Mouse (Mus musculus): ENCODE data around the gene Atg10.

Gene Atg10

DNA sequence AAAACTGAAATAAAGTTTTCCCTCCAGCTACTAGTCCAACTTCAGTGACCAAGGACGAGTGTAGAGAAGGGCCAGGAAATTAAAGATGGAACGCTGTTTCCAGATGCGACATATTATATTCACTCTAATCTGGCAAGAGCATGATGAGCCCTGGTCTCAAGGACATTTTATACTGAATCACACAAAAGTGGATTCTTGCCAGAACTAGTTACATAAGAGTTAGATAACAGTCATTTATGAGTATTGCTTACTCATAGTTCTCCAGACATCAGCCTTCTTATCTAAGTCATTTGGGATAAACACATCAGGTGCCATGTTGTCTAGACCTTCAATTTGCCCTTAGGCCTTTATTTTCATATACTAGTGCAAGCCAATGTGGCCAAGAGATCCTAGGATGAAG is 108.9 kb downstream of the Atg10 start:
- CTCF ChIA-PET: no interaction called here

DNA sequence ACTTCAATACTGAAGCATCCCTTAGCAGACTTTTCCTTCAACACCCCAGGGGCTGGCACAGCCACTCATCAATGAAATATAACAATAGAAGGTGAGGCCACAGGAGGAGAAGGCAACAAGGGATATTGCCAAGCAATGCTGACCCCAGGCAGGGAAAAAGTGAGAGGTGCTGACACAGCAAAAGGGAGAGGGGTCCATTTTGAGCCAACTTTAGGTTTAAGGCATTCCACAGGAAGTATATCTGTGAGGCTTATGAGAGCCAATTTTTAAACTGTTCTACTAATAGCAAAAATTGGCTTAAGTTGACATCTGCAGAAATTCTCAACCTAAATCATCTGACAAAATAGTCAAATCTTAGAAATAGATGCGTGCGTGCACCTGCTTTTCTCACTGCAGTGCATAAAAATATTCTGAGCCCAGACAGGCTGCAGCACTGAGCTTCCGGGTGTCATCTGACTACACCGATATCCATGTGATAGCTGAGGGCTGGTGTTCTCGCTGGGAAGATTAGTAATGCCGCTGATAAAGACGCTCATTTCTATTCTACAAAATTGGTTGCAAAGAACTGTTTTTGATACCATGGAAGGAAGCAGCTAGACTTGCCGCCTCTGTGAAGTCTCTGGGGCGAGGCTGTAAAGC is 116.3 kb downstream of the Atg10 start:
- CTCF ChIA-PET: no interaction called here

DNA sequence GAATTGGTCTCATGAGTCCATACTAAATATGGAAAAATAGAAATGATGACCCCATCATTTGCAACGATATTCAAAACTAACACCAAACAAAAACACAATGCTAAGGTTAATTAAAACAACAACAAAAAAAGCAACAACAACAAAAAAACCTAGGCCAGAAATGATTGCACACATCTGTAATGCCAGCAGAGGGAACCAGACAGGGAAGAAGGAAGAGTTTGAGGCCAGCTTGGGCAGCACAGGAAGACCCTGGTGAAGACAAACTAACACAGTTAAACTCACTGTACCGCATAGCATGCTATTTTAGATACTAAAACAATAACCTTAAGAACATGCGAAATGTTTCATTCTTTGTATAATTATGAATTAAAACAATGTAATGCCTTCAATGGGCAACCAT is 121.5 kb downstream of the Atg10 start:
- CTCF ChIA-PET: no interaction called here

DNA sequence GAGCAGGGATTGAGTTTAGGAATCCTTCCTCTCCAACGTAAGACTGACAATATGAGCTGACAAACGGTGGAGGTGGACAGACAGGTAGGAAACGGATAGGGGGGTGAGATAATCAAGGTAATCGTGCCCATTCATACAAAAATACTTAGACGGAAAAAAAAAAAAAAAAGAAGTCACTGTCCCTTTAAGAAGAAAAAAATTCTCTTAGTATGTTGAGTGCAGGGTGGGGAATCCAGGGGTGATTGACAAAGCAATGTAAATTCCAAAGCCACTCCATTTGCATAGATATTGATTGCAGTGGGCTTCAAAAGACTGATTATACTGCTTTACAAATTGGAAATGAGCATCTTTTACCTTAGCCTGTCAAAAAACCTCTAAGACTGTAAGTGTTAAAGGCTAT is 123.4 kb downstream of the Atg10 start:
- CTCF ChIA-PET: no interaction called here

DNA sequence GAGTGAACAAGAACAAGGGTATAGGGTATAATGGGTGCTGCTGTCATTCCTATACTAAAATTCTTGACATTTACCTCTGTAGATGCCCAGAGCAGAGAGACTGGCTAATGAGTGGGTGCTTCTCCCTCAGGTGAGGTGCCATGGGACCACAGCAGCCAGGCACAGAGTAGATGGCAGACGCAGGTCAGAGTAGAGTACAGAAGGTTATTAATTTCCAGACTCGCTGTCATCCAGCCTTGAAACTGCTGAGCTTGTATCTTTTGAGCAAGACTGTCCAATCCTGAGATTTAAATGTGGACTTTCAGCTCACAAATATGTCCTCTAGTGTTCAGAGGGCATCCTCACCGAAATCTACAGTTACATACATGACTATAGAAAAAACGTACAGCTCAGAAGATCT is 128.9 kb downstream of the Atg10 start:
- CTCF ChIA-PET: no interaction called here

DNA sequence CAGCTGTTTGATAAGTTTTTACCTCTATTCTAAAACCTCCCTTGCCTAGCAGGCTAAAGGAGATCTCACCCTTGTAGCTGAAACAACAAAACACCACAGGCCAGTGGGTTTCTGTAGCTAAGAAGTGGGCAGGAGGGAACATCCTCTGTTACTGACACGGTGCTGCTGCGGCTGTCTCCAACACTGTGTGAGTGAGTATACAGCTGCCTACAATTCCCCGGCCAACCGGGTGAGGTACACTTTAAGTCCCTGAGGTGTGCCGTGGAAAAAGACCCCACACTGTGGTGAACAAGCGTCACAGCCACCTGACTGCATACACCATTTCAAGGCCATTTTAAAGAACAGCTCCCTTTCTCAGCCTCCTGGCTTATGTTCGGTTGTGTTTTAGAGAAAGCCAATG is 129.6 kb downstream of the Atg10 start:
- CTCF ChIA-PET: interaction anchor here (0.6 kb wide), 1 partner anchor 91 kb away, joined by 3 read pairs; no protein-coding TSS in a partner anchor

DNA sequence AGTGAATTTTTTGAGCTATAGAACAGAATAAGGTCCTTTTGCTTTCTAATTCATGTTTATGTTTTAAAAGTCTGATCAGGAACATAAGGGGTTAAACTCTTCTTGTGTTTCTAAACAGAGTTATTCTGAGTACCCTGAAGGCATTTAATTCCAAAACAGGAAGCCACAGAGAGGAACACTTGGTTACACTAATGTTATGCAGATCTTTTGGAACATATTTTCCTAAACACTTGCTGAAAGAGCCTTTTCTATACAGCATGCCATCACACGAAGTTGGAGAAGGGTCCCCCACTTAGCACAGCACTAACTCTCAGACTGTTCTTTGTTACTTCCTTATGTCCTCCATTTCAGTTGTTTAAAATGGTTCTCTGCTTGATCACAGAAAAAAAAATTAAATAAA is 130.2 kb downstream of the Atg10 start:
- CTCF ChIA-PET: interaction anchor here (0.7 kb wide), 1 partner anchor 675 kb away, joined by 3 read pairs; no protein-coding TSS in a partner anchor

DNA sequence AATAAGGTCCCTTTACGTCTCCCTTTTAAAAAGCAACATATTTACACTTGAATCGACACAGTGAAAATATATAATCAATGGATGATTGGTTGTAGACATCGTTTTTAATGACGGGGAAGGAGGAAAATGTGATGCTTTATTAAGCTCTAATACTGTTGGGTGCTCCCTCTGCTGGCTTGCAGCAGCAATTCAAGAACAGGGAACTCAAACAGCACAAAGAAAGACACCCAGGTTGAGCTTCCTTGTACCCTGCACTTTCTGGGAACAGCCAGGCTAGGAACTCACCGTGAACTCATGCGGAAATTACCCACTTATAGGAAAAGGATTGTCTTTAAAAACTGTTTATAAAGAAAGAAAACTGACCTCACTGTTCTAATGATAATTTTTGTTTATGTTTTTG is 130.6 kb downstream of the Atg10 start:
- CTCF ChIA-PET: interaction anchor here (0.7 to 0.8 kb wide), 2 partner anchors 12 to 676 kb away, joined by 3 to 4 read pairs; no protein-coding TSS in a partner anchor

DNA sequence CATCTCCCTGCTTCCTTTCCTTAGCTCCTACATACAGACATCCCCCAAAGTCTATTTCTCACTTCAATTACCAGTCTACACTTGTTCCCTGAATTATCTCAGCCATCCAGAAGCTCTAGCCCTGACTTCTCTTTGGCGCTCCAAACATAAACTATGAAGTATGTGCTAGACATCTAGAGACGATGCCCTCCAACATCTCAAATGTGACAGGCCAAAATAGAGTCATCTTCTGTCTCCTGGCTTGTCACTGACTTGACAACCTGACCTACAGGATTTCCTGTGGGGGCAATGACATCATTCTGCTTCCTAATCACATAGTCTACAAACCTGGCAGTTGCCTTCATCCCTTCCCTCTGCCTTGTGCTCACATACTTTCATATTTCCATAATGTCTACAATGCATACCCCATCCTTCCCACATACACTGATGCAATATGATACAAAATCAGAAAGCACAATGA is 132.0 kb downstream of the Atg10 start:
- CTCF ChIA-PET: interaction anchor here (0.8 kb wide), 1 partner anchor 391 kb away, joined by 3 read pairs; no protein-coding TSS in a partner anchor

DNA sequence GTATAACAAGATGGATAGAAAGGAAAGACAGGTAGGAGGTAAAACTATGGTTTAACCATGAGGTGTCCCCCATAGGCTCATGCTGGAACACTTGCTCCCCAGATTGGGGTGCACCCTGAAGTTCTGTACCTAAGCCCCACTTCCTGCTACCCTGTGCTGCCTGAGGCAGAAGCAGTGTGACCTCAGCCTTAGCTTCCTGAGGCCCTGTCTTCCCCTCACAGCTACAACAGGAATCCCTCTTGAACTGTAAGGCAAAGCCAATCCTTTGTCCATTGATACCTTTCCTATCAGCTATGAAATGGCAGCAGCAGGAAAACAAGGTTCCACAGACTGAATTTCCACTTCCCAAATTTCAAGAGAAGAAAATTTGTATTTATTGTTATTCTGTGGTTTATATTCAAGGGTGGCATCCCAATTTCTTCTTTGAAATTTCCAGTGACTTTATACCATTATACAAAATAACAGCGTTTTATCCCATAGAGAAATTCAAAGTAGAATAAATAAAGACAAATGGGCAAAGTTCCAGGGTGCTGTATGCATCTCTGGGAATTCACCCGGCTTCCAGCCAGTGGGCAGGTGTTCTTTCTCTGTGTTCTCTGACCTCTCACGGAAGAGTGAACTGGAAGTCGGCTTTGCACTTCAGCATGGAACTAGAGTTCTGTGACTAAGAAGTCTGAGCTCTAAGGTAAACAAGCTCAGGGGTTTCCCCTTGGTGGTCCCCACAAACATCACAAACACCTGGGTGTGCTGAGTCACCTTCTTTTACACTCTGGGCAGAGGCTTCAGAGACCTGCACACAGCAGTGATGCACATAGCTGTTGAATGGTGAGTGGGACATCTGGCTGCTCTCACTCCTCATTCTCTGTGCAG is 132.7 kb downstream of the Atg10 start:
- CTCF ChIA-PET: interaction anchor here (0.8 kb wide), 1 partner anchor 392 kb away, joined by 3 read pairs; no protein-coding TSS in a partner anchor

DNA sequence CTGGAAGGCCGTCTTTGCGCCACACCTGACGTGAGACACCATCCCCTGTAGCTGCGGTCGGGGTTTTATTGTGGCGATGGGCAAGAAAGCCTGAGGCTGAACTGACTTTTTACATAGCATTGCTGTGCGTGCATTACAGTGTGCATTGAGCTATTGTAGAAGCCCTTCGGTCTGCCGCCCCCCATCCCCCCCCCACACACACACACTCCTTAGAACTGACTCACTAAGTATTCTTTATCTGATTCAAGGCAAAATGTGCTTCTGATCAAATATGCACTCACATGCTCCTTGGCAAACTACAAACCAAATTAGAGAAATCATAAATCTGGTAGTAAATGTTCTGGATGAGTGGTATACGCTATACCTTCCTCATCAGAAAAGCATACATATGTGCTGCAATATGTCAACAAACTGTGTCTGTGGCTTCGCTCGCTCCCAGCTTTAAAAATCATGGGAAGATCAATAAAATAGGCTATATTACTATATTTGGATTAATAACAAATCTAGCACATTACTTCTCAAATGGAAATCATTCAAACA is 137.3 kb downstream of the Atg10 start:
- CTCF ChIA-PET: no interaction called here

DNA sequence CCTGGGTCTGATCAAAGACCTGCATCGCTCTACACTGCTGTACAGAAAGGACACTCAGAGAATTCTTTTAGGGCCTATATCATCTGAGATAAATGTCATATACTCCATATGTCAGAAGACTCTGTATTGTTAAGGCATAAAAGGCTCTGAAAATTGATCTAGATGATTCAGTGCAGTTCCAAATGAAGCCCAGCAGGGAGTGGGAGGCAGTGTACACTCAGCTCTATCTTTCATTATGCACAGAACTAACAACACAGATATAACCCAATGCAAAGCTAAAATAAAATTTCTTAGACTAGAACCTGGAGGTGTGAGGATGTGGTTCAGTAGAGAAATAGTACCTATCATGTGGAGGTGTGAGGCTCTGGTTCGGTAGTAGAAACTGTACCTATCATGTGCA is 151.4 kb downstream of the Atg10 start:
- CTCF ChIA-PET: no interaction called here

DNA sequence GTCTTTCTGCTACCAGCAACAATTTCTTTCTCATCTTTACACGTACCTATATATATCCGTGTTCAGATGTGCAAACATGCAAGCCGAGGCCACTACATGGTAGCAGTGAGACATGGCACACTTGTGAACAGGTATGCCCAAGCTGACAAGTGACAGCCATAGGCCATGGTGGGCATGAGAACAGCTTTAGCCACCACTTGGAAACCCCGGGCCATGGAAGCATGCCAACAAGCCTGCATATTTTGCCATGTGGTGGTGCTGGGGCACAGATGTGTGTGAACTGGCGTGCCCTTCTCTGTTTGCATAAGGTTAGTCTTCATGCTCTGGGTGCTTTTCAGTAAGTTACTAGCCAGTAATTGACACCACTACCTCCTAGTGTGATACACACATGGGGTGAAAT is 162.9 kb downstream of the Atg10 start:
- CTCF ChIA-PET: no interaction called here

DNA sequence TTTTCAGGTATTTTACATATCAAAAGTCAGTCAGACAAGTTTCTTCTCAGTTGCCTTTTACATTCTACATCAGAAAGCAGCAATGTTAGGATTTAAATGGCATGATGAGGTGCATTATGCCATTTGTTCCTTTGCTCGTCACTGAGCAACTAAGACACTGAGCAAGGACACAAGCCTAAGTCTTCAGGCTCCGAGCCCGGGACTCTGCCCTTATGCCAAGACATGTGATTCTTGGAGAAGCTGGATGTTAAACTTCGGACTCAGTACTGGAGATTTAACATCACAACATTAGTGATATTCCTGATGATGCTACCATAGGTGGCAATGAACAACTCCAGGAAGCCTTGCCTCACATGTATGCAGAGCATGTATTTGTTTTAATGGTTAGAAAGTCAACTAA is 175.6 kb downstream of the Atg10 start:
- CTCF ChIA-PET: no interaction called here

DNA sequence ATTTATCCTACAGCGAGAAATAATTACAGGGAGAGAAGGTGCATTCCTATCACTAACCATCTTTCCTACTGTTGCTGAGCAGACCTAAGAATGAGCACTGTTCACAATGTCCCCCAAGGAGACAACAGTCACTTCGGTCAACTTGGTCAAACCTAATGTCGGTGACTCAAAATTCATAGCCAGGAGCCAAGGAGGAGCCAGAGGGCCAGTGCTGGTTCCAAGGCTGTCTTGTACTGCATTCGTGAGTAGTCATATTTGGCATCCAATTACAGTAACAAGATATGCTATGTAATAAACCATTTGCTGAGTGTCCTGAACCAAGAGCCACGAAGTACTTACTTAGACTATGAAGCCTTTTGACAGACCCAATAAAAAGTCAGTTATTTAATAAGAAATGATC is 176.9 kb downstream of the Atg10 start:
- CTCF ChIA-PET: no interaction called here

DNA sequence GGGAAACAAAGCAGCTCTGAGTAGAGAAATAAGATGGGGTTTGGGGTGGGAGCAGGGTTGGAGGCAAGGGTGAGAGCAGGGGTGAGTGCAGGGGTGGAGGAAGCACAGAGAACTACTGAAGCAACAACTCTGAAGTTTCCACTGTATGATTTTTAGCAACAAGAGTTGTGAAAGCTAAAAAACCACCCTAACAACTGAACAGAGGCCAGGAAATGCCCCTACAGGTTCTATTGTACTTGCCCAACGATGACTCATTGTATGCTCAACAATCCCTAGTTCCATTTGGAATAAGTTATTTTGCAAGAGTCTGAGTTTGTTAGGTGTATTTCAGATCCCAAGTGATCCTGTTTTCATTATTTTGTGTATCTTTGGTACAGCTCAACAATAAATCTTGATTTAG is 182.5 kb downstream of the Atg10 start:
- CTCF ChIA-PET: interaction anchor here (0.6 kb wide), 1 partner anchor 26 kb away, joined by 5 read pairs; no protein-coding TSS in a partner anchor

DNA sequence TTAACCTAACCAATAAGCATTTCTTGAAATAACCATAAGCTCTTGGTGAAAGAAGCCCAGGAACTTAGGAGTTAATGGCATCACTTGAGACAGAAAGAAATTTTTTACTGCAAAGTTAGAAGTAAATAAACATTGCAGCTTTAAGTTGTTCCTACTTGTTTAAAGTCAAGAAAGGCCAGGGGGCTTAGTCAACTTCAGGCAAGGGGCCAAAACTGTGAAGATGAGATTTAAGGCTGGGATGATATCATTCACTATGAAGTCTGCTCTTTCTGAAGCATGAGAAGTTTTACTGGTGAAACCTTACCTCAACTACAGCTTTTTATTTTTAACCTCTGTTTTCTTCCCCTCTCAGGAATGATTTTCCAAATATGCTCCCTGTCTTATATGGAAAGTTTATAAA is 183.3 kb downstream of the Atg10 start:
- CTCF ChIA-PET: interaction anchor here (0.6 kb wide), 1 partner anchor 26 kb away, joined by 5 read pairs; no protein-coding TSS in a partner anchor

DNA sequence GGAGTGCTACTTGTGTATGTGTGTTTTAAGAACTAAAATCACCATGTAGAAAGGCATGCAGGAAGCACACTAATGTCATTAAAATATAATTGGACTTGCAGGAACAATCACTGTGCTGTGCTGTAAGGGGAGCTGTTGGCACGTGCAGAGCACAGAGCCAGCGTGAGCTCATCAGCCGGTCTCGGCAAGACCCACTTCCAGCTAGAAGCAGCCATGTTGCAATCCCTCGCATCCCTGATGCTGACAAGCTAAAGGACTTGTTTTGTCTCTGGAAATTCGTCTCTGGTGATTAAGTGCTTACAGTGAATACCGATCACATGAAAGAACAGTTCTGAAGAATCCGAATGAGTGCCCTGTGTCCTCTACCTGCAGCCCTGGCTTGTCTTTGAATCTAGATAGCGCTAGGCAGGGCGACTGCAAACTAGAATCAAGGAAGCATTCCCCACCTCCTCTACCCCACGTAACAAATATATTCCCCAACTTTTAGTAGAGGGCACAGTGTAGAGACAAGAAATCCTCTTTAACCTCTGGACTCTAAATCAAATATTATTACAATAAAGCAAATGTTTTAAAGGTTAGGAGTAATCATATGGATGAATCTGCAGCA is 184.5 kb downstream of the Atg10 start:
- CTCF ChIA-PET: no interaction called here

DNA sequence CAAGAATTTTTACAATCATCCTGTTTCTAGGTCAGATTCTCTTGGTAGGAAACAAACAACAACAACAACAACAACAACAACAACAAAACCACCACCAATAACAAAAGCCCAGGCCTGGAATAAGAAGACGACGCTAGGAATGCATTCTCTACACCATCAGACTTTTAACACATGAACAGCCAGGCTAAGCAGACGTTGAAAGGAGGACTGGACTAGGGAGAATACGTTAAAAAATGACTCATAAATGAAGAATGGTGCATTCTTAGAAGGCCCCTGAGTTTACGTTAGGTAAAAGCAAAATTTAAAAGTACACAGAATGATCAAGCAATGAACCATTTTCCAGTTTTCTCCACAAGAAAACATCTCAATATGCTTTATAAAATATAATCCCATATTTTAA is 185.1 kb downstream of the Atg10 start:
- CTCF ChIA-PET: no interaction called here

DNA sequence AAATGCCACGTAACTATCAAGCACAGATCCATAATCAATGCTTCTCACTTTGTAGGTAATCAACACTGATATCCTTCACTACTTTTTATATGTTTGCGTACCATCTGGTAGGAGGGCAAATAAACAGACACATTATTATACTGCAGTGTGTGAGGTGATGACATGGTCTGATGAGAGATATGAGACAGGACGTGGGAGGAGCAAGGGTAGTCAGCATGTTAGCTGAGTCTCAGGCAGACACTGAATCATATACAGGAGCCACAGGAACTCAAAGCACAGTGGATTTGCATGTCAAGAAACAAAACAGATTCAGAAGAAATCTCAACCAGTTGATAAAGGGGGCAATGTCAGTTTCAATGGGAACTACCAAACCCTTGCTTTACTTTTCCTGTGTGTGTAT is 185.7 kb downstream of the Atg10 start:
- CTCF ChIA-PET: no interaction called here

DNA sequence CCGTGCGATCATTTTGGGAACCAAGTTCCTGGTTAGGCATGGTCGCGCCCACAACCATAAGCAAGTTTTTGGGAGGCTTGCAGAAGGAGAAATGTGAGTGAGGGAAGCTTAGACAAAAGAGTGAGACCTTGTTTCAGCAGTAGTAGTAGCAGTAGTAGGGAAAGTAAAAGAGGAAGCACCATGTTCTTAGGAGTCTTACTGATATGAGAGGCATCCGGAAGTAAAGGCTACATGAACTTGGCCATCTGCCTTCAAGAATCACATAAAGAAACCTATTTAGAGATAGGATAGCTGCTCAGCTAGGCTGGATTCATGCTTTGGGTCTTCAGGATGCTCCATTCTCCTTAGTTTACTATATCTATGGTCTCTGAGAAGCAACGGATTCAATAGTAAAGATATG is 186.4 kb downstream of the Atg10 start:
- CTCF ChIA-PET: no interaction called here

DNA sequence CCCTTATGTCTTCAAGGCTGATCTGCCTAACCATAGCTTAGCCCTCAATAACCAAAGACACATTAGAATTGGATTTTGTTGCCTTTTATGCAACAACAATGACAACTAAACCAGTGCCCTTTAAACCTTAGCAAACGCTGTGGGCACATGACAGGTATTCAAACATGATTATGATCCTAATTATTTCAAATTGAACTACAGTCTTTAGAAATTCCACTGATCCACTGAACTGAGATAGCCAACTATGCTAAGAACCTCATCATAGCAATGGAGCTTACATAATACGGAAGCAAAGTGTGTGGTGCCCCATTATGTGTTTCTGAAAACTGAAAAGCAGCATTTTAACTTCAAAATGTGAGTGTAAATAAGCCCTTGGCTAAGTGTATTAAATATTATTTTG is 191.9 kb downstream of the Atg10 start:
- CTCF ChIA-PET: no interaction called here
